Mouse (Mus musculus) liver, embryonic 14.5 days (tissue): ENCODE data around the gene Snta1.

Experiments used
- CTCF ChIP-seq: IDR thresholded peaks from 2 replicates; pipeline ENCODE4 v1.5.1; 2016; ENCODE audit warnings: antibody characterized with exemption, low read depth, control low read depth
- EP300 ChIP-seq: IDR thresholded peaks from 2 replicates; pipeline ENCODE4 v1.6.1; 2016; ENCODE audit warnings: antibody characterized with exemption, low read depth

DNA sequence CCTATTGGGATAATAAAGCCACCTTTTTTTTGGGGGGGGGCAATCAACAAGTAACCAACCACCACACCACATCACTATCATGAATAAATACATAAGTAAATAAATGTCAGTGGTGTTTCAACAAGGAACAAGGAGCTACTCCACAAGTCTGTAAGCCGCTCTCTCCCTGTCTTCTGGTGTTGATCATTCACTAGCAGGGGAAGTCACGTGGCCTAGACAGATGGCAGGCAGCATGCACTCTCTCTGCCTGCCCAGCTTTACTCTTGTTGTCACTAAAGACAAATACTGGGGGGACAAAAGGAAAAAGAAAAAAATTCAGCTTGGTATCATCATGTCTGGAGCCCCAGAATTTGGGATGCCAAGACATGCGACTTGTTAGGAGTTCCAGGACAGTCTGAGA, 25.5 kb upstream of the Snta1 start:
- TF ChIP-seq CTCF (no peak), EP300 (no peak)
